In the genomic region with DNA sequence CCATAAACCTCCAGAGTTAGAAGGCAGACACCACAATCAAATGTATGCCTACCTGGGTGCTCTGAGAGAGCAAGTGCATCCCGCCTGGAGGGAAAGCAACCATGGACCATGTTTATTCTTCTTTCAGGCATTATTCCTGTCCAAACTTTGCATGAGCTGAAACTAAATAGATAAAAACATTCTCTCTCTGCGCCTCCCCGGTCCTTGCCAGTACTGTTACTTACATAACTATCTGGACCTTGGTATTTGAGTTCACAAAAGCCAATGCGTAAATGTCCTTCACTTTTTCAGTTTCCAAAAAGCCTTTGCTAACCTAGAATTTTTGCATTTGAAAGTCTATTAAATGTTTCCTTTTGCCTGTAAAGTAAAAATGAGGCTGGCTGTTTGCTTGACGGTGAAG, we compare ENCODE assay signal across 30 mouse cellular contexts. TPM values are rescaled to one million over a fixed set of nuclear protein-coding genes. Genes with fewer than 3 reads are reported as not detected.
A peak's percentile ranks its signal among the peaks of the same experiment; 100 is the strongest.
DNase-seq lines count a peak whose midpoint lies in the region; ATAC-seq and TF ChIP-seq lines count a peak whose summit lies in the region.
"Had no signal": no experiment of that assay in that cellular context is flagged by ENCODE, and none has a peak within 500 bp of the region (broad histone marks: within the 10 kb centered on the region; RNA-seq: fewer than 3 reads in every experiment).

No protein-coding gene starts in this region.

- no peaks in the 10 kb centered on the region for H3K27me3 ChIP-seq in liver, embryonic 15.5 days
- no peaks in the 10 kb centered on the region for H3K27me3 ChIP-seq in liver, embryonic 12.5 days (replicated peaks)
- H3K27me3 ChIP-seq: CH12.LX; embryonic facial prominence, embryonic 13.5 days; forebrain, embryonic 12.5 days; hindbrain, embryonic 12.5 days; hindbrain, embryonic 15.5 days had no signal

- no peak for TF ChIP-seq CTCF in gastrocnemius, adult 2 months (IDR thresholded peaks at IDR 0.05)

- H3K9ac ChIP-seq in liver, embryonic 15.5 days: no peak overlapping the region
- no peak overlapping the region for H3K9ac ChIP-seq in liver, embryonic 12.5 days
- H3K9ac ChIP-seq: embryonic facial prominence, embryonic 13.5 days; forebrain, embryonic 12.5 days; heart, embryonic 13.5 days; hindbrain, embryonic 12.5 days; hindbrain, embryonic 15.5 days had no signal

- WGBS in liver, embryonic 15.5 days (ENCODE audit: insufficient replicate concordance): 56% methylated on average over 5 of the region's 5 CpGs
- WGBS in liver, embryonic 12.5 days (ENCODE audit: insufficient replicate concordance): 59% methylated on average over 5 of the region's 5 CpGs

- no peak for DNase-seq in gastrocnemius, adult 2 months
- DNase-seq in gastrocnemius, adult 8-10 months (ENCODE audit: low spot score in 2 of 2): no peak
- DNase-seq in kidney, adult 9 months: peak; percentile 60
- no peak for DNase-seq in kidney, adult 11 months
- DNase-seq: adrenal gland, adult 2 months; adrenal gland, postnatal 14 days; B cell, adult 2 months; cerebellum, adult 11-12 months; cerebellum, adult 8-10 months; cerebellum, postnatal 10 days; cerebellum, postnatal 36 days; embryo, embryonic 11 days; gastrocnemius, postnatal 25 days; heart, adult 2 months; heart, postnatal 14 days had no signal

- no peaks in the 10 kb centered on the region for H3K36me3 ChIP-seq in liver, embryonic 15.5 days (replicated peaks)
- H3K36me3 ChIP-seq in liver, embryonic 12.5 days: no peaks in the 10 kb centered on the region
- H3K36me3 ChIP-seq: embryonic facial prominence, embryonic 10.5 days; embryonic facial prominence, embryonic 13.5 days; forebrain, embryonic 12.5 days; G1E; heart, embryonic 10.5 days; heart, embryonic 13.5 days; hindbrain, embryonic 12.5 days; hindbrain, embryonic 15.5 days had no signal

- no peak overlapping the region for H3K4me2 ChIP-seq in liver, embryonic 15.5 days
- no peak overlapping the region for H3K4me2 ChIP-seq in liver, embryonic 12.5 days
- H3K4me2 ChIP-seq: embryonic facial prominence, embryonic 13.5 days; forebrain, embryonic 12.5 days; heart, embryonic 13.5 days; hindbrain, embryonic 12.5 days; hindbrain, embryonic 15.5 days had no signal

- no peaks in the 10 kb centered on the region for H3K4me1 ChIP-seq in liver, embryonic 15.5 days (replicated peaks)
- H3K4me1 ChIP-seq in liver, embryonic 12.5 days: no peaks in the 10 kb centered on the region

- no peak for ATAC-seq in liver, embryonic 15.5 days (ENCODE audit: insufficient read depth)
- ATAC-seq in liver, embryonic 12.5 days: no peak
- ATAC-seq: forebrain, embryonic 16.5 days; Patski had no signal

- no peaks in the 10 kb centered on the region for H3K9me3 ChIP-seq in liver, embryonic 15.5 days (replicated peaks)
- no peaks in the 10 kb centered on the region for H3K9me3 ChIP-seq in liver, embryonic 12.5 days (replicated peaks)
- H3K9me3 ChIP-seq: embryonic facial prominence, embryonic 10.5 days; embryonic facial prominence, embryonic 13.5 days; forebrain, embryonic 12.5 days; G1E; heart, embryonic 10.5 days; heart, embryonic 13.5 days; hindbrain, embryonic 12.5 days; hindbrain, embryonic 15.5 days had no signal

- H3K4me3 ChIP-seq in gastrocnemius, adult 2 months: no peak overlapping the region
- H3K4me3 ChIP-seq in liver, embryonic 15.5 days (replicated peaks): no peak overlapping the region
- H3K4me3 ChIP-seq in liver, embryonic 12.5 days: no peak overlapping the region
- H3K4me3 ChIP-seq: embryonic facial prominence, embryonic 10.5 days; embryonic facial prominence, embryonic 13.5 days; erythroblast, embryonic 14.5 days; forebrain, embryonic 12.5 days; heart, adult 2 months; heart, embryonic 10.5 days; heart, embryonic 13.5 days; hindbrain, embryonic 12.5 days; hindbrain, embryonic 15.5 days had no signal

- H3K27ac ChIP-seq in gastrocnemius, adult 2 months: peak overlapping the region; percentile 38; the same call in 1 of the 2 replicates
- 0 out of 2 replicates have a peak overlapping the region, but pooled peaks have one; percentile 38 for H3K27ac ChIP-seq in liver, embryonic 15.5 days (replicated peaks)
- H3K27ac ChIP-seq in liver, embryonic 12.5 days: no peak overlapping the region
- H3K27ac ChIP-seq: embryonic facial prominence, embryonic 10.5 days; embryonic facial prominence, embryonic 13.5 days; forebrain, embryonic 12.5 days; heart, adult 2 months; heart, embryonic 10.5 days; heart, embryonic 13.5 days; hindbrain, embryonic 12.5 days; hindbrain, embryonic 15.5 days had no signal

- intact Hi-C loops in gastrocnemius, adult 2 months (cut with DNase I): no loop called here

RNA-seq across cellular contexts. Expression of gene Dact1, which starts 58.9 kb away (rescaled TPM):
- total RNA-seq in gastrocnemius, adult 2 months (2021): 1 to 10 TPM; 2.7 to 3.4 TPM
- 1 to 10 TPM; 1.7 to 2.8 (median 2.3) TPM for total RNA-seq in gastrocnemius, adult 8-10 months (2022)
- polyA plus RNA-seq in liver, embryonic 15.5 days (2015; fragmentation: Nextera tagmentation; extraction: Ambion mirVana): 0.38 and 0.44 TPM in 2 replicates
- 3.4 and 4.1 TPM in 2 replicates for polyA plus RNA-seq in liver, embryonic 12.5 days (2016; fragmentation: Nextera tagmentation; extraction: Ambion mirVana)
- total RNA-seq: hematopoietic stem cell, adult 5-6 weeks had no signal
- polyA plus RNA-seq: erythroblast, embryonic 14.5 days had no signal
